Mouse (Mus musculus) heart, embryonic 11.5 days (tissue): ENCODE measurements around the gene Ccdc182. TPM values are rescaled to one million over a fixed set of nuclear protein-coding genes. Genes with fewer than 3 reads are reported as not detected.

Experiments
- ATAC-seq: fragments of 200-750 bp; cut with Nextera tagmentation; replicated peaks from 2 replicates; pipeline ENCODE4 v1.8.0; 2017; ENCODE audit warnings: moderate library complexity; ENCODE audit not compliant: insufficient number of reproducible peaks, low FRiP score, low TSS enrichment
- H3K27ac ChIP-seq: fragments of 300-500 bp; sonication (generic); 2 replicates; pipeline ENCODE4 v1.5.1; 2014; ENCODE audit warnings: mild to moderate bottlenecking, low read depth, low read length
- H3K27me3 ChIP-seq: fragments of 300-500 bp; sonication (generic); 2 replicates; pipeline ENCODE4 v1.6.1; 2014; ENCODE audit warnings: mild to moderate bottlenecking, low read length, mixed read lengths; ENCODE audit not compliant: control insufficient read depth, insufficient read depth
- H3K36me3 ChIP-seq: fragments of 300-500 bp; sonication (generic); 2 replicates; pipeline ENCODE4 v1.6.1; 2014; ENCODE audit warnings: mild to moderate bottlenecking, low read length, moderate library complexity, mixed read lengths; ENCODE audit not compliant: control insufficient read depth, insufficient read depth
- H3K4me1 ChIP-seq: fragments of 300-500 bp; sonication (generic); 2 replicates; pipeline ENCODE4 v1.6.1; 2014; ENCODE audit warnings: low read length; ENCODE audit not compliant: control insufficient read depth, insufficient read depth
- H3K4me2 ChIP-seq: fragments of 300-500 bp; sonication (generic); 2 replicates; pipeline ENCODE4 v1.6.1; 2014; ENCODE audit warnings: mild to moderate bottlenecking, moderate library complexity
- H3K4me3 ChIP-seq: fragments of 300-500 bp; sonication (generic); 2 replicates; pipeline ENCODE4 v1.5.1; 2014; ENCODE audit warnings: low read depth, low read length
- H3K9ac ChIP-seq: fragments of 300-500 bp; sonication (generic); 2 replicates; pipeline ENCODE4 v1.6.1; 2014; ENCODE audit warnings: mild to moderate bottlenecking, low read depth, low read length, moderate library complexity
- H3K9me3 ChIP-seq: fragments of 300-500 bp; sonication (generic); replicated peaks from 2 replicates; pipeline ENCODE4 v1.6.1; 2016; ENCODE audit warnings: low read length; ENCODE audit not compliant: control insufficient read depth
- WGBS: fragments of 180-500 bp; shearing (Covaris S2); extraction: QIAGEN DNeasy Blood & Tissue Kit; methylation state at CpG from one replicate; pipeline ENCODE4 v1.1.7; 2014; ENCODE audit not compliant: insufficient replicate concordance; 5-methylcytosine and 5-hydroxymethylcytosine counted together
- polyA plus RNA-seq: library from polyadenylated mRNA; unstranded; fragments of >200 nt; fragmentation: Nextera tagmentation; extraction: Ambion mirVana; gene quantifications from 2 replicates; pipeline ENCODE4 v1.2.1, GENCODE M21; 2014

The Ccdc182 gene
- polyA plus RNA-seq, 1 experiment from 2014 or later, result not detected

- H3K4me1 ChIP-seq, result peaks cover 16% of the 10 kb centered on the region
- no peaks in the 10 kb centered on the region for H3K9me3 ChIP-seq
- H3K9ac ChIP-seq, result no peak overlapping the region
- no peaks in the 10 kb centered on the region for H3K36me3 ChIP-seq
- no peaks in the 10 kb centered on the region for H3K27me3 ChIP-seq
- H3K27ac ChIP-seq, result no peak overlapping the region
- ATAC-seq, result no peak
- WGBS, result 43% methylated on average over 7 of the region's 7 CpGs
- no peak overlapping the region for H3K4me3 ChIP-seq
- no peak overlapping the region for H3K4me2 ChIP-seq
Measured at GRCm38 (mm10) chr11:88253514-88254167, 40.2 kb upstream of the Ccdc182 start.

- 74% methylated on average over 4 of the region's 4 CpGs for WGBS
- Histone ChIP-seq H3K9ac (no peak overlapping the region), H3K27ac (no peak overlapping the region)
Measured at GRCm38 (mm10) chr11:88257700-88258099, 36.2 kb upstream of the Ccdc182 start.

GRCm38 (mm10) chr11:88258212-88258611 lies 35.6 kb upstream of the Ccdc182 start:
- WGBS, result 79% methylated on average over 4 of the region's 4 CpGs
- no peak overlapping the region for H3K4me3 ChIP-seq
- H3K36me3 ChIP-seq, result no peaks in the 10 kb centered on the region
- no peak for ATAC-seq
- H3K4me1 ChIP-seq, result peaks cover 8% of the 10 kb centered on the region
- H3K27me3 ChIP-seq, result no peaks in the 10 kb centered on the region
- no peaks in the 10 kb centered on the region; the same call in 1 of the 2 replicates for H3K9me3 ChIP-seq
- H3K4me2 ChIP-seq, result no peak overlapping the region
- H3K9ac ChIP-seq, result no peak overlapping the region
- H3K27ac ChIP-seq, result no peak overlapping the region

More at GRCm38 (mm10) chr11:88257700-88258099, 36.2 kb upstream of the Ccdc182 start:
- Histone ChIP-seq H3K9me3 (no peaks in the 10 kb centered on the region; the same call in 1 of the 2 replicates), H3K36me3 (no peaks in the 10 kb centered on the region), H3K27me3 (no peaks in the 10 kb centered on the region), H3K4me2 (no peak overlapping the region), H3K4me1 (peaks cover 12% of the 10 kb centered on the region), H3K4me3 (no peak overlapping the region)
- ATAC-seq, result no peak

- H3K9me3 ChIP-seq, result no peaks in the 10 kb centered on the region; the same call in 1 of the 2 replicates
- peaks cover 5% of the 10 kb centered on the region; the same call in 1 of the 2 replicates for H3K4me1 ChIP-seq
- H3K27me3 ChIP-seq, result no peaks in the 10 kb centered on the region
- WGBS, result 23% methylated on average over 7 of the region's 7 CpGs
- no peak for ATAC-seq
- no peaks in the 10 kb centered on the region for H3K36me3 ChIP-seq
- no peak overlapping the region for H3K4me3 ChIP-seq
- peak overlapping the region; percentile 31; the same call in 1 of the 2 replicates for H3K27ac ChIP-seq
- peak overlapping the region; percentile 61; the same call in 1 of the 2 replicates for H3K9ac ChIP-seq
- no peak overlapping the region for H3K4me2 ChIP-seq
Measured at GRCm38 (mm10) chr11:88260463-88260862, 33.4 kb upstream of the Ccdc182 start.

- ATAC-seq, result no peak
- Histone ChIP-seq H3K27ac (no peak overlapping the region), H3K27me3 (no peaks in the 10 kb centered on the region; the same call in 1 of the 2 replicates), H3K9ac (no peak overlapping the region), H3K36me3 (no peaks in the 10 kb centered on the region), H3K4me3 (no peak overlapping the region), H3K9me3 (no peaks in the 10 kb centered on the region; the same call in 1 of the 2 replicates), H3K4me2 (no peak overlapping the region), H3K4me1 (peaks cover 5% of the 10 kb centered on the region; the same call in 1 of the 2 replicates)
- WGBS, result 78% methylated on average over 5 of the region's 5 CpGs
Measured at GRCm38 (mm10) chr11:88264889-88265288, 29.0 kb upstream of the Ccdc182 start.

- H3K4me2 ChIP-seq, result no peak overlapping the region
- H3K36me3 ChIP-seq, result no peaks in the 10 kb centered on the region
- no peak for ATAC-seq
- H3K9me3 ChIP-seq, result no peaks in the 10 kb centered on the region
- H3K4me3 ChIP-seq, result no peak overlapping the region
- no peak overlapping the region for H3K27ac ChIP-seq
- WGBS, result 66% methylated on average over 6 of the region's 6 CpGs
- H3K4me1 ChIP-seq, result no peaks in the 10 kb centered on the region; the same call in 1 of the 2 replicates
- H3K9ac ChIP-seq, result no peak overlapping the region
- H3K27me3 ChIP-seq, result no peaks in the 10 kb centered on the region; the same call in 1 of the 2 replicates
Measured at GRCm38 (mm10) chr11:88266311-88266710, 27.5 kb upstream of the Ccdc182 start.

GRCm38 (mm10) chr11:88271870-88272269 lies 22.0 kb upstream of the Ccdc182 start:
- 57% methylated on average over 3 of the region's 3 CpGs for WGBS
- no peak for ATAC-seq
- H3K4me2 ChIP-seq, result no peak overlapping the region
- no peaks in the 10 kb centered on the region for H3K9me3 ChIP-seq
- peaks cover 10% of the 10 kb centered on the region for H3K4me1 ChIP-seq
- no peaks in the 10 kb centered on the region for H3K36me3 ChIP-seq
- H3K27ac ChIP-seq, result no peak overlapping the region
- no peaks in the 10 kb centered on the region for H3K27me3 ChIP-seq
- no peak overlapping the region for H3K9ac ChIP-seq
- H3K4me3 ChIP-seq, result no peak overlapping the region

- H3K4me2 ChIP-seq, result no peak overlapping the region
- no peak overlapping the region for H3K4me3 ChIP-seq
- no peak for ATAC-seq
- H3K9me3 ChIP-seq, result no peaks in the 10 kb centered on the region
- WGBS, result 60% methylated on average over 23 of the region's 23 CpGs
- peaks cover 10% of the 10 kb centered on the region for H3K4me1 ChIP-seq
- no peaks in the 10 kb centered on the region for H3K36me3 ChIP-seq
- H3K9ac ChIP-seq, result no peak overlapping the region
- no peak overlapping the region for H3K27ac ChIP-seq
- no peaks in the 10 kb centered on the region for H3K27me3 ChIP-seq
Measured at GRCm38 (mm10) chr11:88274111-88274879, 19.6 kb upstream of the Ccdc182 start.
